Mouse (Mus musculus): ENCODE results near the gene Dusp5.

DNA sequence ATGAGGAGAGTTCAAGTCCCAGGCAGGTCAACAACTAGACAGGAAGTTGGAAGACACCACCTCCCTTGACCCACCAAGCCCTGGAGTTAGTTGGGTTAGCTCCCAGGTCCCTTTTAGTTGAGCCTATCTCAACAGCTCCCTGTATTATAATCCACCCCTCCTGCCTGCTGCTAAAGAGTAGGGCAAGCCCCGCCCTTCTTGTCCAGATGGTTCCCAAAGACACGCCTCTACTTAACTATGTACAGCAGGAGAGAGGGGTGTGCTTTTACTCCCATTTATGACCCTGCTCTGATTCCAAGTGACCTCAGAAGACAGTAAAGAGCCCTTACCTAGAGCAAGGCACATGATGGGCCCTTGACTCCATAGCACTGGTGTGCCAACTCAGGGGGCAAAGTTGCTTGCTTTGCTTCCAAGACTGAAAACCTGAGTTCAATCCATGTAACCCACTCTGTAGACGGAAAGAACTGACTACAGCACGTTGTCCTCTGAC, 29.4 kb upstream of the Dusp5 start:
- TF ChIP-seq CTCF (conservative IDR thresholded peaks at IDR 0.05; ENCODE audit: insufficient read depth, insufficient read length, low read depth, low read length) (no peak), POLR2A (IDR thresholded peaks at IDR 0.05; ENCODE audit: low read depth, low read length) (no peak)
